Mouse (Mus musculus) kidney, postnatal 14 days (tissue): ENCODE results near the gene Nutf2-ps1.

ENCODE experiments used
- DNase-seq: peaks from one replicate; pipeline ENCODE4 v3.0.0; 2022; ENCODE audit warnings: mixed read lengths

The Nutf2-ps1 gene

GRCm38 (mm10) chr19:53568553-53568952 lies 20.3 kb downstream of the Nutf2-ps1 start:
- DNase-seq: no peak

- DNase-seq: no peak
Observed at GRCm38 (mm10) chr19:53567864-53568263, 21.0 kb downstream of the Nutf2-ps1 start.

- DNase-seq: no peak
Observed at GRCm38 (mm10) chr19:53565565-53566277, 23.1 kb downstream of the Nutf2-ps1 start.

GRCm38 (mm10) chr19:53564174-53564573 lies 24.7 kb downstream of the Nutf2-ps1 start:
- peak; percentile 57 for DNase-seq

- DNase-seq: no peak
Observed at GRCm38 (mm10) chr19:53560436-53560835, 28.4 kb downstream of the Nutf2-ps1 start.

GRCm38 (mm10) chr19:53557267-53557936 lies 31.5 kb downstream of the Nutf2-ps1 start:
- DNase-seq: peak; percentile 32

- no peak for DNase-seq
Observed at GRCm38 (mm10) chr19:53556841-53557240, 32.0 kb downstream of the Nutf2-ps1 start.

- DNase-seq: no peak
Observed at GRCm38 (mm10) chr19:53554981-53555616, 33.8 kb downstream of the Nutf2-ps1 start.

GRCm38 (mm10) chr19:53554402-53554801 lies 34.5 kb downstream of the Nutf2-ps1 start:
- peak; percentile 51 for DNase-seq

GRCm38 (mm10) chr19:53552795-53553194 lies 36.1 kb downstream of the Nutf2-ps1 start:
- DNase-seq: peak; percentile 41

GRCm38 (mm10) chr19:53552216-53552786 lies 36.6 kb downstream of the Nutf2-ps1 start:
- peak; percentile 16 for DNase-seq

GRCm38 (mm10) chr19:53550972-53551371 lies 37.9 kb downstream of the Nutf2-ps1 start:
- DNase-seq: no peak

- DNase-seq: no peak
Observed at GRCm38 (mm10) chr19:53547597-53547996, 41.3 kb downstream of the Nutf2-ps1 start.

- DNase-seq: no peak
Observed at GRCm38 (mm10) chr19:53544923-53545561, 43.8 kb downstream of the Nutf2-ps1 start.

- no peak for DNase-seq
Observed at GRCm38 (mm10) chr19:53543602-53544001, 45.3 kb downstream of the Nutf2-ps1 start.

GRCm38 (mm10) chr19:53539296-53539695 lies 49.6 kb downstream of the Nutf2-ps1 start:
- DNase-seq: no peak

- peak; percentile 39 for DNase-seq
Observed at GRCm38 (mm10) chr19:53538796-53539195, 50.1 kb downstream of the Nutf2-ps1 start.
